Mouse (Mus musculus): ENCODE data around the gene Ccdc28b. TPM values are rescaled to one million over a fixed set of nuclear protein-coding genes. Genes with fewer than 3 reads are reported as not detected.

The Ccdc28b gene
- polyA plus RNA-seq, 1 experiment from 2014 or later = 46.5 TPM

- no peak within 1 kb of the TSS for H3K27ac ChIP-seq
- H3K27me3 ChIP-seq (replicated peaks) = no peaks in the 10 kb centered on the region
- H3K36me3 ChIP-seq = no peaks in the 10 kb centered on the region
- 72% methylated on average over 5 of the region's 5 CpGs for WGBS
- no peaks in the 10 kb centered on the region for H3K4me1 ChIP-seq
- H3K4me3 ChIP-seq (replicated peaks) = no peak within 1 kb of the TSS
- no peak for ATAC-seq (ENCODE audit: insufficient read depth, low FRiP score, low read depth)
- H3K9me3 ChIP-seq = no peaks in the 10 kb centered on the region
- no peak within 1 kb of the TSS for H3K9ac ChIP-seq
- no peak within 1 kb of the TSS for H3K4me2 ChIP-seq
Measured at GRCm38 (mm10) chr4:129578466-129578865, 45.3 kb downstream of the Ccdc28b start, which contains the start of gene Fam167b. TSS of gene Fam167b (minus strand) at chr4:129578549.

- ATAC-seq (ENCODE audit: insufficient read depth, low FRiP score, low read depth) = no peak
- H3K4me3 ChIP-seq (replicated peaks) = no peak overlapping the region
- no peak overlapping the region for H3K4me2 ChIP-seq
Measured at GRCm38 (mm10) chr4:129577688-129578087, 46.1 kb downstream of the Ccdc28b start.

GRCm38 (mm10) chr4:129576863-129577491 is 46.8 kb downstream of the Ccdc28b start:
- Histone ChIP-seq H3K27me3 (replicated peaks) (no peaks in the 10 kb centered on the region), H3K9me3 (no peaks in the 10 kb centered on the region), H3K4me3 (replicated peaks) (no peak overlapping the region), H3K27ac (no peak overlapping the region), H3K4me1 (no peaks in the 10 kb centered on the region), H3K4me2 (no peak overlapping the region), H3K36me3 (no peaks in the 10 kb centered on the region), H3K9ac (no peak overlapping the region)
- no peak for ATAC-seq (ENCODE audit: insufficient read depth, low FRiP score, low read depth)
- 32% methylated on average over 21 of the region's 21 CpGs for WGBS

More at GRCm38 (mm10) chr4:129577688-129578087, 46.1 kb downstream of the Ccdc28b start:
- H3K27ac ChIP-seq = no peak overlapping the region
- 75% methylated on average over 7 of the region's 7 CpGs for WGBS
- H3K36me3 ChIP-seq = no peaks in the 10 kb centered on the region
- H3K9me3 ChIP-seq = no peaks in the 10 kb centered on the region
- H3K4me1 ChIP-seq = no peaks in the 10 kb centered on the region
- H3K27me3 ChIP-seq (replicated peaks) = no peaks in the 10 kb centered on the region
- H3K9ac ChIP-seq = no peak overlapping the region

- Histone ChIP-seq H3K27ac (no peak overlapping the region; the same call in 1 of the 2 replicates), H3K4me3 (replicated peaks) (no peak overlapping the region), H3K9me3 (no peaks in the 10 kb centered on the region), H3K9ac (no peak overlapping the region), H3K27me3 (replicated peaks) (no peaks in the 10 kb centered on the region), H3K4me1 (no peaks in the 10 kb centered on the region), H3K4me2 (no peak overlapping the region), H3K36me3 (no peaks in the 10 kb centered on the region)
- 35% methylated on average over 7 of the region's 8 CpGs for WGBS
- no peak for ATAC-seq (ENCODE audit: insufficient read depth, low FRiP score, low read depth)
Measured at GRCm38 (mm10) chr4:129575171-129575844, 48.4 kb downstream of the Ccdc28b start.

GRCm38 (mm10) chr4:129573430-129573829 is 50.3 kb downstream of the Ccdc28b start, which contains the start of gene Lck:
TSS of gene Lck (minus strand) at chr4:129573641.
- Histone ChIP-seq H3K4me3 (replicated peaks) (no peak within 1 kb of the TSS), H3K9me3 (no peaks in the 10 kb centered on the region), H3K36me3 (no peaks in the 10 kb centered on the region), H3K4me1 (no peaks in the 10 kb centered on the region), H3K4me2 (no peak within 1 kb of the TSS), H3K9ac (no peak within 1 kb of the TSS), H3K27ac (no peak within 1 kb of the TSS), H3K27me3 (replicated peaks) (no peaks in the 10 kb centered on the region)
- no peak for ATAC-seq (ENCODE audit: insufficient read depth, low FRiP score, low read depth)
- 92% methylated on average over 8 of the region's 8 CpGs for WGBS

- H3K4me2 ChIP-seq = no peak overlapping the region
- no peak overlapping the region for H3K27ac ChIP-seq
- no peaks in the 10 kb centered on the region for H3K9me3 ChIP-seq
- no peaks in the 10 kb centered on the region for H3K27me3 ChIP-seq (replicated peaks)
- no peaks in the 10 kb centered on the region for H3K4me1 ChIP-seq
- no peaks in the 10 kb centered on the region for H3K36me3 ChIP-seq
- 97% methylated on average over 4 of the region's 4 CpGs for WGBS
- no peak for ATAC-seq (ENCODE audit: insufficient read depth, low FRiP score, low read depth)
- no peak overlapping the region for H3K9ac ChIP-seq
- H3K4me3 ChIP-seq (replicated peaks) = no peak overlapping the region
Measured at GRCm38 (mm10) chr4:129573093-129573370, 50.7 kb downstream of the Ccdc28b start.

- no peak for ATAC-seq (ENCODE audit: insufficient read depth, low FRiP score, low read depth)
- Histone ChIP-seq H3K9ac (no peak overlapping the region), H3K4me1 (no peaks in the 10 kb centered on the region), H3K27ac (no peak overlapping the region), H3K4me2 (no peak overlapping the region), H3K36me3 (no peaks in the 10 kb centered on the region), H3K27me3 (replicated peaks) (no peaks in the 10 kb centered on the region), H3K9me3 (no peaks in the 10 kb centered on the region), H3K4me3 (replicated peaks) (no peak overlapping the region)
- WGBS = 75% methylated on average over 13 of the region's 13 CpGs
Measured at GRCm38 (mm10) chr4:129572236-129573092, 51.3 kb downstream of the Ccdc28b start.

GRCm38 (mm10) chr4:129571551-129572084 is 52.1 kb downstream of the Ccdc28b start:
- no peak for ATAC-seq (ENCODE audit: insufficient read depth, low FRiP score, low read depth)
- no peak overlapping the region for H3K4me3 ChIP-seq (replicated peaks)
- no peaks in the 10 kb centered on the region for H3K27me3 ChIP-seq (replicated peaks)
- no peak overlapping the region for H3K4me2 ChIP-seq
- H3K4me1 ChIP-seq = no peaks in the 10 kb centered on the region
- no peaks in the 10 kb centered on the region for H3K36me3 ChIP-seq
- no peaks in the 10 kb centered on the region for H3K9me3 ChIP-seq
- no peak overlapping the region for H3K27ac ChIP-seq
- WGBS = 64% methylated on average over 8 of the region's 8 CpGs
- no peak overlapping the region for H3K9ac ChIP-seq

- Histone ChIP-seq H3K4me2 (no peak overlapping the region), H3K36me3 (no peaks in the 10 kb centered on the region), H3K9ac (no peak overlapping the region), H3K27me3 (replicated peaks) (no peaks in the 10 kb centered on the region), H3K4me3 (replicated peaks) (no peak overlapping the region), H3K4me1 (no peaks in the 10 kb centered on the region), H3K9me3 (no peaks in the 10 kb centered on the region), H3K27ac (no peak overlapping the region)
- no peak for ATAC-seq (ENCODE audit: insufficient read depth, low FRiP score, low read depth)
- 91% methylated on average over 6 of the region's 6 CpGs for WGBS
Measured at GRCm38 (mm10) chr4:129570028-129570427, 53.7 kb downstream of the Ccdc28b start.

Other genes starting within 250 kb of the Ccdc28b start
- 17.2 and 18.1 TPM in 2 replicates for gene Zbtb8a, start 245.8 kb downstream of the Ccdc28b start, polyA plus RNA-seq (2015; fragmentation: Nextera tagmentation; extraction: Ambion mirVana)
- 1.5 and 1.7 TPM in 2 replicates for gene Zbtb8b, start 183.1 kb downstream of the Ccdc28b start, polyA plus RNA-seq (2015; fragmentation: Nextera tagmentation; extraction: Ambion mirVana)
- gene Bsdc1, start 162.4 kb downstream of the Ccdc28b start, polyA plus RNA-seq (2015; fragmentation: Nextera tagmentation; extraction: Ambion mirVana) = 24.4 and 27.0 TPM in 2 replicates
- not detected in 2 replicates for gene Tssk3, start 132.9 kb downstream of the Ccdc28b start, polyA plus RNA-seq (2015; fragmentation: Nextera tagmentation; extraction: Ambion mirVana)
- gene Fam229a, start 132.8 kb downstream of the Ccdc28b start, polyA plus RNA-seq (2015; fragmentation: Nextera tagmentation; extraction: Ambion mirVana) = 0.26 TPM in 1 of 2 replicates, not detected in the other
- 490 and 533 TPM in 2 replicates for gene Marcksl1, start 110.4 kb downstream of the Ccdc28b start, polyA plus RNA-seq (2015; fragmentation: Nextera tagmentation; extraction: Ambion mirVana)
- 197 and 200 TPM in 2 replicates for gene Hdac1, start 81.2 kb downstream of the Ccdc28b start, polyA plus RNA-seq (2015; fragmentation: Nextera tagmentation; extraction: Ambion mirVana)
- gene Lck, start 50.3 kb downstream of the Ccdc28b start, polyA plus RNA-seq (2015; fragmentation: Nextera tagmentation; extraction: Ambion mirVana) = 6.3 and 6.9 TPM in 2 replicates
- 3.5 and 3.9 TPM in 2 replicates for gene Fam167b, start 45.4 kb downstream of the Ccdc28b start, polyA plus RNA-seq (2015; fragmentation: Nextera tagmentation; extraction: Ambion mirVana)
- 263 and 265 TPM in 2 replicates for gene Eif3i, start 23.3 kb downstream of the Ccdc28b start, polyA plus RNA-seq (2015; fragmentation: Nextera tagmentation; extraction: Ambion mirVana)
- 194 and 200 TPM in 2 replicates for gene Tmem234, start 23.3 kb downstream of the Ccdc28b start, polyA plus RNA-seq (2015; fragmentation: Nextera tagmentation; extraction: Ambion mirVana)
- gene Dcdc2b, start 9.7 kb downstream of the Ccdc28b start, polyA plus RNA-seq (2015; fragmentation: Nextera tagmentation; extraction: Ambion mirVana) = 1.7 and 2.4 TPM in 2 replicates
- gene Iqcc, start 4.8 kb downstream of the Ccdc28b start, polyA plus RNA-seq (2015; fragmentation: Nextera tagmentation; extraction: Ambion mirVana) = 25.0 and 29.5 TPM in 2 replicates
- 63.0 and 66.1 TPM in 2 replicates for gene Txlna, start 17.1 kb upstream of the Ccdc28b start, polyA plus RNA-seq (2015; fragmentation: Nextera tagmentation; extraction: Ambion mirVana)
- gene Kpna6, start 48.8 kb upstream of the Ccdc28b start, polyA plus RNA-seq (2015; fragmentation: Nextera tagmentation; extraction: Ambion mirVana) = 13.6 and 14.4 TPM in 2 replicates
- 11.4 and 11.5 TPM in 2 replicates for gene Tmem39b, start 72.9 kb upstream of the Ccdc28b start, polyA plus RNA-seq (2015; fragmentation: Nextera tagmentation; extraction: Ambion mirVana)
- gene Khdrbs1, start 118.4 kb upstream of the Ccdc28b start, polyA plus RNA-seq (2015; fragmentation: Nextera tagmentation; extraction: Ambion mirVana) = 91.4 and 96.2 TPM in 2 replicates
- gene Ptp4a2, start 187.3 kb upstream of the Ccdc28b start, polyA plus RNA-seq (2015; fragmentation: Nextera tagmentation; extraction: Ambion mirVana) = 318 and 349 TPM in 2 replicates

Measured in stomach, embryonic 15.5 days (tissue).